Mouse (Mus musculus): ENCODE results near the gene Pard3. TPM values are rescaled to one million over a fixed set of nuclear protein-coding genes. Genes with fewer than 3 reads are reported as not detected.

The Pard3 gene
- polyA plus RNA-seq, 1 experiment from 2014 or later, result 33.4 TPM

DNA sequence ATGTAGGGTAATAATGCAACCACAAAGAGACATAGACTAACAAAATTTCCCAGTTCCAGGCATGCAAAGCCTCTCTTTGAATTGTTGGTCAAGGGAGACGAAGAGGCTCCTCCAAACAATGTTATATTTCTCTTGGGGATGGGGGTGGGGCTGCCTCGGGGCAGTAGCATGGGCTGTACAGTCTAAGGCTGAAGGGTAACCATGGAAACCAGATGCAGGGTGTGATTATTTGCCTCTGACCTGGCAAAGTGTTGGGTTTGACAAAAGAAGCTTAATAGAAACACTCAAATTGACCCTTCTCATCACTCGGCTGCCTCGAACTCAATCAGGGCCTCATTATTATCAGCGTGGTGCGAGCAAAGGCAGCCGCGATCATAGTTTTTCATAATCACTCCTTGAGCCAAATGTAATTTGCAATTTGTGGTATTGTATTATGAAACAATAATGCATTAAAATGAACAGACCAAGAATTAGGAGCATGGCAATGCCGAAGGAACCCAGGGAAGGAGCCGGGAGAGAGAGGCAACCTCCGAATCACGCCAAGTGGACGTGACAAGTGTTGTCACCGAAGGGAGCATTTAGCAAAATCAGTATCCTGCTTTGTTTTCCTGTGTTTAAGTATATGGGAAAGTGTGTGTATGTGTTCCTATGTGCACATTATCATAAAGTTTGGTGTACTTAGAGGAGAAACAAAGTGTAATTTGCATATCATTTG is 387.4 kb downstream of the Pard3 start:
- Histone ChIP-seq H3K4me3 (no peak overlapping the region), H3K27me3 (replicated peaks; ENCODE audit: low read depth, poor library complexity, severe bottlenecking) (no peaks in the 10 kb centered on the region), H3K9me3 (no peaks in the 10 kb centered on the region), H3K4me1 (peaks cover 6% of the 10 kb centered on the region), H3K27ac (replicated peaks) (no peak overlapping the region), H3K36me3 (replicated peaks) (peaks cover 22% of the 10 kb centered on the region)
- WGBS, result 71% methylated on average over 14 of the region's 14 CpGs
- peak; percentile 20 for DNase-seq (ENCODE audit: low spot score)

DNA sequence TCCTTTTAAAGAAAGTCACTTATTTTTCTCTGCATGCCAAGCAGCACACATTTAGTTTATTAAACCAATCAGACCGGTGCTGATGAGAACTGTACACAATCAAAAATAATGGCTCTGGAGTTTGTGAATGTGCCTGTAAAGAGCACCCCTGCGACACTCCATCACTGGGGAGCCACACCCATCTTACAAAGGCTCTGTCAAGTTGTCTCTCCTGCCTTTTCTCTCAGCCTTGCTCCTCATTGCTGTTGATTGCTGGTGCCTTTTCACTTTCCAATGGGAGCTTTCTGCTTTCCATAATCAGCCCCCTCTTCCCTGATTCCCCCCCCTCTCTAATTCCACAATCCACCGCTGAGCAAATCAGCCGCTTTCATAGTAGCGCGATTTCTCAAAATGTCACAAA is 388.7 kb downstream of the Pard3 start:
- H3K27ac ChIP-seq (replicated peaks), result no peak overlapping the region
- 94% methylated on average over 6 of the region's 6 CpGs for WGBS

DNA sequence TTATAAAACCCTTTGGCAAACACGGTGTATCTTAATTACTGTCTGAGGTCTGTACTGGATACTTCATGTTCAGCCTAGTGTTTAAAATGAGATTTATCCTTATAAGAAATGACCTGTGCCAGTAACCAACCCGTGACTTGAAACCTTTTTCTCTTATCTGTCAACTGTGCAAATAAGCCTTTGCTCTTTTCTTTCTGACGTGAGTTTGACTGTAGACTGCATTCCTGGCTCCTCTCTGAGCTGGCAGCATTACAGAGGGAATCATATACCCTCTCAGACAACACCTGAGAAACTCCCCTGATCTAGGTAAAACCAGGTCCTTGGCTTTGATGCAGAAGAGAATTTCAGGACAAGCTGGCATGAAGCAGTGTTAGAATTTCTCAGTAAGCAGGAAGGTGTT is 394.2 kb downstream of the Pard3 start:
- H3K27me3 ChIP-seq (replicated peaks; ENCODE audit: low read depth, poor library complexity, severe bottlenecking), result no peaks in the 10 kb centered on the region
- WGBS, result 82% methylated on average over 3 of the region's 3 CpGs
- H3K4me3 ChIP-seq, result no peak overlapping the region
- peaks cover 26% of the 10 kb centered on the region for H3K36me3 ChIP-seq (replicated peaks)
- H3K4me1 ChIP-seq, result no peaks in the 10 kb centered on the region
- H3K27ac ChIP-seq (replicated peaks), result no peak overlapping the region
- H3K9me3 ChIP-seq, result no peaks in the 10 kb centered on the region
- no peak for DNase-seq (ENCODE audit: low spot score)

More for the DNA sequence above, 388.7 kb downstream of the Pard3 start:
- Histone ChIP-seq H3K4me1 (peaks cover 6% of the 10 kb centered on the region), H3K27me3 (replicated peaks; ENCODE audit: low read depth, poor library complexity, severe bottlenecking) (no peaks in the 10 kb centered on the region), H3K36me3 (replicated peaks) (peaks cover 22% of the 10 kb centered on the region), H3K9me3 (no peaks in the 10 kb centered on the region), H3K4me3 (no peak overlapping the region)
- DNase-seq (ENCODE audit: low spot score), result no peak

DNA sequence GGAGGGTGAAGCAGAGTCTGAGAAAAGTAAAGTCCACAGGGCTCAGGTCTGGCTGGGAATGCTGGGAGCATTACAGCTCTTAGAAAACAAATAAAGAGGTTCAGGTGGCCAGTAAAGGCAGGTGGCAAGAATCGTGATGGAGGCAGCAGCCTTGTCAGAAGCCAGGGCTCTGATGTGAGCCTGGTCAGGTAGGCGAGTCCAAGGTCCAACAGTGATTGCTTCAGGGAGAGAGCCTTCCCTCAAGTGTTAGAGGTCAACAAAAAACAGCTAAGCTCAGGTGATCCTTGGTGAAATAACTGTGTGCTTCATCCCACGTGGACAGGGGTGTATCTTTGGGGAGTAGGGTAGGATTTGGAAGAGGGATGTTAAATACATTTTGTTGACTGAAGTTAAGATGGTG is 397.5 kb downstream of the Pard3 start:
- no peaks in the 10 kb centered on the region for H3K9me3 ChIP-seq
- H3K27me3 ChIP-seq (replicated peaks; ENCODE audit: low read depth, poor library complexity, severe bottlenecking), result no peaks in the 10 kb centered on the region
- H3K36me3 ChIP-seq (replicated peaks), result peaks cover 12% of the 10 kb centered on the region
- no peak overlapping the region for H3K27ac ChIP-seq (replicated peaks)
- 85% methylated on average over 3 of the region's 3 CpGs for WGBS
- no peaks in the 10 kb centered on the region for H3K4me1 ChIP-seq
- no peak overlapping the region for H3K4me3 ChIP-seq
- no peak for DNase-seq (ENCODE audit: low spot score)

DNA sequence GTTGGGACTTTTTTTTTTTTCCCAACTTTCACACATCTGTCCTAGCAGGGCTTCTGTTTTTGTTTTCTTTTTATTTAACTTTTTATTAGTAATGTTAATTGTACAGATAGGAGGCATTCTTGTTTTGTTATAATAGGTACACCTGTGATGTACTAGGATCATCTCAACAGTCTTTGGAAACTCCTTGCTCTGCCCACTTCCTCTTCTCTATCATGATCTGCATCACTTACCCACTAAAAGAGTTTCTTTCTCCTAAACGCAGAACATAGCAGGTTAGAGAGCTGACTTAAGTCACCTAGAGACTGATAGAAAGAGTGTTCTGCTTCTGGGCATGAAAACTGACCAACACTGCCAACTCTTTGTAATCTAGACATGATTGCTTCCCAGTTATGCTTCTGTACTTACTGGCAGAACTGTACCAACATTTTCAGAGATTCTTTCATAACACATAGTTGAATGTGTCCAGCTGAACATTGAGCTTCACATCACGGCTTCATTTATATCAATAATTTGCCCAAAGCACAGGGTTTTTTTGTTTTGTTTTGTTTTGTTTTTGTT is 398.8 kb downstream of the Pard3 start:
- no peak for DNase-seq (ENCODE audit: low spot score)
- Histone ChIP-seq H3K9me3 (no peaks in the 10 kb centered on the region), H3K27ac (replicated peaks) (no peak overlapping the region), H3K27me3 (replicated peaks; ENCODE audit: low read depth, poor library complexity, severe bottlenecking) (no peaks in the 10 kb centered on the region), H3K4me1 (no peaks in the 10 kb centered on the region), H3K4me3 (no peak overlapping the region), H3K36me3 (replicated peaks) (peaks cover 12% of the 10 kb centered on the region)
- WGBS, result 86% methylated on average over 2 of the region's 2 CpGs

- H3K27ac ChIP-seq (replicated peaks), result no peak overlapping the region
- no peaks in the 10 kb centered on the region for H3K4me1 ChIP-seq
- H3K4me3 ChIP-seq, result no peak overlapping the region
- WGBS, result 96% methylated on average over 1 of the region's 1 CpGs
- DNase-seq (ENCODE audit: low spot score), result no peak
- no peaks in the 10 kb centered on the region for H3K9me3 ChIP-seq
- peaks cover 12% of the 10 kb centered on the region for H3K36me3 ChIP-seq (replicated peaks)
- no peaks in the 10 kb centered on the region for H3K27me3 ChIP-seq (replicated peaks; ENCODE audit: low read depth, poor library complexity, severe bottlenecking)
Measured at GRCm38 (mm10) chr8:127464300-127464699, 400.6 kb downstream of the Pard3 start.

- Histone ChIP-seq H3K9me3 (no peaks in the 10 kb centered on the region), H3K27ac (replicated peaks) (no peak overlapping the region), H3K36me3 (replicated peaks) (peaks cover 22% of the 10 kb centered on the region), H3K27me3 (replicated peaks; ENCODE audit: low read depth, poor library complexity, severe bottlenecking) (no peaks in the 10 kb centered on the region), H3K4me3 (no peak overlapping the region), H3K4me1 (peaks cover 5% of the 10 kb centered on the region)
- peak; percentile 31 for DNase-seq (ENCODE audit: low spot score)
- WGBS, result 61% methylated on average over 2 of the region's 2 CpGs
Measured at GRCm38 (mm10) chr8:127472204-127472603, 408.5 kb downstream of the Pard3 start.

DNA sequence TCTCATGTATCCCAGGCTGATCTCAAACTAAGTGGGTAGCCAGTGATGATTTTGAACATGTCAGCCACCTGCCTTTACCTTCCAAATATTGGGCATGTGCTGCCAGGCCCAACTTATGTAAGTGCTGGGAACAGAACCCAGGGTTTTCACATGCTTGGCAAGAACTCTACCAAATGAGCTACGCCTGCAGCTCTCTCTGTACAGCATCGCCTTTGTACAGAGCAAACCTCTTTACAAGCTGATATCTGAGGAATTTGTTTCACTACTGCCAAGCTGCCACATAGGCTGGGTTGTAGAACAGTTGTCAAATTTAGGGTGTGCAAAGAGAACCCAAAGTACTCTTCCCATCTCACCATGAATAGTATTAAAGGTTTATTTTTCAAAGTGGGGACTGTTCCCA is 416.3 kb downstream of the Pard3 start:
- Histone ChIP-seq H3K4me1 (no peaks in the 10 kb centered on the region), H3K27ac (replicated peaks) (no peak overlapping the region), H3K4me3 (no peak overlapping the region), H3K9me3 (no peaks in the 10 kb centered on the region), H3K27me3 (replicated peaks; ENCODE audit: low read depth, poor library complexity, severe bottlenecking) (no peaks in the 10 kb centered on the region), H3K36me3 (replicated peaks) (peaks cover 13% of the 10 kb centered on the region; the same call in 1 of the 2 replicates)
- WGBS, result 97% methylated on average over 2 of the region's 2 CpGs
- no peak for DNase-seq (ENCODE audit: low spot score)

GRCm38 (mm10) chr8:127485618-127486017 is 421.9 kb downstream of the Pard3 start:
- H3K4me3 ChIP-seq, result no peak overlapping the region
- no peaks in the 10 kb centered on the region for H3K36me3 ChIP-seq (replicated peaks)
- DNase-seq (ENCODE audit: low spot score), result no peak
- no peak overlapping the region for H3K27ac ChIP-seq (replicated peaks)
- no peaks in the 10 kb centered on the region; the same call in 1 of the 2 replicates for H3K4me1 ChIP-seq
- no peaks in the 10 kb centered on the region for H3K27me3 ChIP-seq (replicated peaks; ENCODE audit: low read depth, poor library complexity, severe bottlenecking)
- WGBS, result 83% methylated on average over 5 of the region's 5 CpGs
- no peaks in the 10 kb centered on the region for H3K9me3 ChIP-seq

DNA sequence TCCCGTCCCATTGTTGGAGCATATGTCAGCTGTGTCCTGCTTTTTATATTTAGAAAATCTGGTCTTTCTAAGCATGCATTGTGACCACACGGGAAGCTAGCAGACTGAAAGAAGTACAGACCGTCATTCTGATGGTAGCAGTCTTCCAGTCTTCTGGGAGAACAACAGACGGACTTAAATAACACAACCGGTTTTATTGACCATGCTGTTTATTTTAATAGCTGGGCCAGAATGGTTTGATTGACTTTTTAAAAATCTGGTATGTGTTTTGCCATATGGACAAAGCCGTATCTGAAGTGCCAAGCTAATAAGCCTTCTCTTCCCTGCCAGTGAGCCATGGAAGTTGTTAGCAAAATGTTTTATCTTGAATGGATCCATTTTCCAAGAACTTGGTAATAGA is 428.3 kb downstream of the Pard3 start:
- H3K36me3 ChIP-seq (replicated peaks), result no peaks in the 10 kb centered on the region
- H3K9me3 ChIP-seq, result no peaks in the 10 kb centered on the region
- no peak for DNase-seq (ENCODE audit: low spot score)
- 67% methylated on average over 6 of the region's 6 CpGs for WGBS
- no peaks in the 10 kb centered on the region for H3K27me3 ChIP-seq (replicated peaks; ENCODE audit: low read depth, poor library complexity, severe bottlenecking)
- no peak overlapping the region for H3K4me3 ChIP-seq
- H3K27ac ChIP-seq (replicated peaks), result no peak overlapping the region
- H3K4me1 ChIP-seq, result peaks cover 14% of the 10 kb centered on the region

DNA sequence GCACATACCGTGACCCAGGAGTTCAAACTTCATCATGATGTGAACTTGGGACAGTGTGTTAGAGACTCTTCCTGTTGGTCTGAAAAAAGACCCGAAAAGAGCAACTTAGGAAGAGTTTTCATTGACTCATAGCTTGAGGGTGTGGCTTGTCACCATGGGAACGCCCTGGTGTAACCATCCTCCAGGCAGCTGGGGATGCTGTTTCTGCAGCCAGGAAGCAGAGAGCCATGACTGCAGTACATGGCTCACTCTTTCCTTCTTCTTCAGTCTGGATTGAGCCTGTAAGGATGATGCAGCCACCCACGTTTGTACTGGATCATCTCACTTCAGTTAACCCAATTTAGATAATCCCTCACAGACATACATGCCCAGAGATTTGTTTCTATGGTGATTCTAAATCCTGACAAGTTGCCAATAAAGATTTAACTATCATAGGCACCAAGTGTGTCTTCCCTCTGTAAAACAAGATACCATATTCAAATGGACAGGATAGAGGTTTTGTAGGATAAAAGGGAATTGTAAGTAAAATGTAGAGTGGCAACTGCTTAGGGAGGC is 431.6 kb downstream of the Pard3 start:
- DNase-seq (ENCODE audit: low spot score), result peak; percentile 58
- Histone ChIP-seq H3K9me3 (no peaks in the 10 kb centered on the region), H3K4me1 (peaks cover 35% of the 10 kb centered on the region), H3K27ac (replicated peaks) (no peak overlapping the region), H3K36me3 (replicated peaks) (no peaks in the 10 kb centered on the region), H3K4me3 (no peak overlapping the region), H3K27me3 (replicated peaks; ENCODE audit: low read depth, poor library complexity, severe bottlenecking) (no peaks in the 10 kb centered on the region)
- WGBS, result 65% methylated on average over 4 of the region's 4 CpGs

- no peak overlapping the region for H3K4me3 ChIP-seq
- H3K27me3 ChIP-seq (replicated peaks; ENCODE audit: low read depth, poor library complexity, severe bottlenecking), result no peaks in the 10 kb centered on the region
- H3K27ac ChIP-seq (replicated peaks), result peak overlapping the region; percentile 40; the same call in 1 of the 2 replicates
- no peaks in the 10 kb centered on the region for H3K9me3 ChIP-seq
- H3K4me1 ChIP-seq, result peaks cover 37% of the 10 kb centered on the region
- DNase-seq (ENCODE audit: low spot score), result no peak
- H3K36me3 ChIP-seq (replicated peaks), result no peaks in the 10 kb centered on the region
- 48% methylated on average over 13 of the region's 13 CpGs for WGBS
Measured at GRCm38 (mm10) chr8:127498997-127499719, 435.5 kb downstream of the Pard3 start.
